Mouse (Mus musculus) liver, embryonic 14.5 days (tissue): ENCODE measurements at regions not wholly inside any gene's neighbourhood (a gene's known extent, or its start where the extent isn't known, plus 50 kb on each side); places are given as distances from the start of the nearest gene placed in this dataset.

Experiments
- CTCF ChIP-seq: IDR thresholded peaks from 2 replicates; pipeline ENCODE4 v1.5.1; 2016; ENCODE audit warnings: antibody characterized with exemption, low read depth, control low read depth
- EP300 ChIP-seq: IDR thresholded peaks from 2 replicates; pipeline ENCODE4 v1.6.1; 2016; ENCODE audit warnings: antibody characterized with exemption, low read depth

DNA sequence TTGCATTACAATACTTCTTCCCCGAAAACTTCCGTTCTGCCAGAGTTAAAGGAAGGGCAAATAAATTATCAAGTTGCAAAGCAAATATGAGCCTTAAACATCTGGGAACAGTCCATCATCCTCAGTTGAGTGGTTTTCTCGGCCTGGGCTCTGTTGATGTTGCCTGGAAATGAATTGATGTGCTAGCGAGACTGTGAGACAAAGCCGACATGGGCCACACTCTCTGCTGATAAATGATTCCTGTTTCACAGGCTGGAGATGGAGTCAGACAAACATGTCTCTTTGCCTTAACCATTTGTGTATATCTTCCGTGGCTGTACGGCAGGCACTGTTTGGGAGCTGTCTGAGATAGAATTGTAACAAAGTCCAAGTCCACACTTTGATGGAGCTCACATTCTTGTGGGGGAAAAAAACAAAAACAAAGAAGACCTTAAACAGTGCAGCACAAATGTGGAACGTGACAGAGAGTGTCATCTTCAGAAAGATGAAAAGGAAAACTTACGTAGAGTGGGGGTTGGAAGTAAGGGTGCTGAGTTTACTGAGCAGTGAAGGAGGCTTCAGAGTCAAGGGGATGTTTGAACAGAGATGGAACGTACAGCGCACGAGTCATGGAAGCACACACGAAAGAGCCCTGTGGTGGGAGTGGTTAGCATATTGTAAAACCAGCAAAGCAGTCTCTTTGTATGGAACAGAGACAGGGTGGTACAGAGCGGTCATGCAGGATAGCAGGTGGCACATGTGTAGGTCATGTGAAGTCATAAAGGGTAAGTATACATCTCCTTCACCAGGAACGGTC is 442.2 kb upstream of the Gm19410 start:
- TF ChIP-seq EP300 (no peak), CTCF (no peak)
